Mouse (Mus musculus): ENCODE results near the gene Cend1.
A peak's percentile ranks its signal among the peaks of the same experiment; 100 is the strongest.
"Not testable (repeated sequence)": the region's sequence is repeated elsewhere in the genome, so short reads cannot be mapped to it uniquely, and the experiment has no call there.

The Cend1 gene

GRCm38 (mm10) chr7:141429840-141430584 lies 721 bp upstream of the Cend1 start:
- DNase-seq (ENCODE audit: low spot score in 2 of 2), result no peak

- no peak for DNase-seq (ENCODE audit: low spot score in 2 of 2)
Measured at GRCm38 (mm10) chr7:141428701-141429100, 590 bp downstream of the Cend1 start.

- no peak for DNase-seq (ENCODE audit: low spot score in 2 of 2)
Measured at GRCm38 (mm10) chr7:141426948-141427730, 2.2 kb downstream of the Cend1 start.

- no peak for DNase-seq (ENCODE audit: low spot score in 2 of 2)
Measured at GRCm38 (mm10) chr7:141423811-141424210, 5.5 kb downstream of the Cend1 start.

GRCm38 (mm10) chr7:141420030-141420702 lies 9.1 kb downstream of the Cend1 start:
- no peak for DNase-seq (ENCODE audit: low spot score in 2 of 2)

GRCm38 (mm10) chr7:141418970-141419369 lies 10.3 kb downstream of the Cend1 start:
- no peak for DNase-seq (ENCODE audit: low spot score in 2 of 2)

GRCm38 (mm10) chr7:141417731-141418681 lies 11.3 kb downstream of the Cend1 start:
- no peak for DNase-seq (ENCODE audit: low spot score in 2 of 2)

GRCm38 (mm10) chr7:141416144-141416841 lies 13.0 kb downstream of the Cend1 start:
- no peak for DNase-seq (ENCODE audit: low spot score in 2 of 2)

GRCm38 (mm10) chr7:141413809-141414584 lies 15.3 kb downstream of the Cend1 start, which contains the start of gene Gatd1:
Gatd1 (minus strand) TSS chr7:141414136.
- peak; percentile 97 to 98 for DNase-seq (ENCODE audit: low spot score in 2 of 2)

- no peak for DNase-seq (ENCODE audit: low spot score in 2 of 2)
Measured at GRCm38 (mm10) chr7:141413331-141413730, 16.0 kb downstream of the Cend1 start.

- DNase-seq (ENCODE audit: low spot score in 2 of 2), result no peak
Measured at GRCm38 (mm10) chr7:141411667-141412066, 17.6 kb downstream of the Cend1 start.

GRCm38 (mm10) chr7:141410631-141411030 lies 18.7 kb downstream of the Cend1 start:
- DNase-seq (ENCODE audit: low spot score in 2 of 2), result no peak

GRCm38 (mm10) chr7:141408833-141409232 lies 20.5 kb downstream of the Cend1 start:
- peak; percentile 84 to 91 for DNase-seq (ENCODE audit: low spot score in 2 of 2)

- DNase-seq (ENCODE audit: low spot score in 2 of 2), result not testable (repeated sequence)
Measured at GRCm38 (mm10) chr7:141407670-141408069, 21.6 kb downstream of the Cend1 start.

GRCm38 (mm10) chr7:141405466-141405865 lies 23.8 kb downstream of the Cend1 start:
- no peak for DNase-seq (ENCODE audit: low spot score in 2 of 2)

- no peak for DNase-seq (ENCODE audit: low spot score in 2 of 2)
Measured at GRCm38 (mm10) chr7:141403305-141403704, 26.0 kb downstream of the Cend1 start.

GRCm38 (mm10) chr7:141395348-141395747 lies 33.9 kb downstream of the Cend1 start:
- no peak for DNase-seq (ENCODE audit: low spot score in 2 of 2)

GRCm38 (mm10) chr7:141394771-141395170 lies 34.5 kb downstream of the Cend1 start:
- no peak for DNase-seq (ENCODE audit: low spot score in 2 of 2)

- no peak for DNase-seq (ENCODE audit: low spot score in 2 of 2)
Measured at GRCm38 (mm10) chr7:141394158-141394557, 35.1 kb downstream of the Cend1 start.

Data from frontal cortex, postnatal 36 days (tissue).